Mouse (Mus musculus) effector memory CD4-positive, alpha-beta T cell, adult 5 months (primary cell): ENCODE data around the gene Zfp111. TPM values are rescaled to one million over a fixed set of nuclear protein-coding genes. Genes with fewer than 3 reads are reported as not detected.

Source experiments
- polyA plus RNA-seq: library from polyadenylated mRNA; unstranded; fragments of 100-300 nt; shearing (Covaris generic); gene quantifications from one replicate; pipeline ENCODE4 v1.2.1, GENCODE M21; 2017

Zfp111 gene
- 0.37 TPM for polyA plus RNA-seq

DNA sequence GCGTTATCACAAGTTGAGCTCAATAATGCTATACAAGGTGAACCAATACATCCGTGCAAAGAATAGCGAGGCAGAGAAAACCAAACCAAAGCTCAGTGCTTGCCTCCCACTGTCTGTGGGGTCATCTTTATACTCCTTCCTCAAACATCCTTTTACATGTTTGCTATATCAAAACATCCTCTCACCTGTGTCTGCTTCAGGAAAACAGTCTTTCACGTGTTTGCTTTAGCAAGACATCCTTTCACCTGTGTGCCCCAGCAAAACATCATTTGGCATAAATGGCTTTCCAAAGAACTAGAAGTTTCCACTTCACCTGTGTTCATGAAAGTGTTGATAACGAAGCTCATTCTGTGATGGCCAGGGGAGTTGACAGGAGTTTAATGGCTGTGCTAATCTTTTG lies at the start of gene Zfp111:
Zfp111 (minus strand) TSS at position 101 of the 400 bp plus-strand sequence.

DNA sequence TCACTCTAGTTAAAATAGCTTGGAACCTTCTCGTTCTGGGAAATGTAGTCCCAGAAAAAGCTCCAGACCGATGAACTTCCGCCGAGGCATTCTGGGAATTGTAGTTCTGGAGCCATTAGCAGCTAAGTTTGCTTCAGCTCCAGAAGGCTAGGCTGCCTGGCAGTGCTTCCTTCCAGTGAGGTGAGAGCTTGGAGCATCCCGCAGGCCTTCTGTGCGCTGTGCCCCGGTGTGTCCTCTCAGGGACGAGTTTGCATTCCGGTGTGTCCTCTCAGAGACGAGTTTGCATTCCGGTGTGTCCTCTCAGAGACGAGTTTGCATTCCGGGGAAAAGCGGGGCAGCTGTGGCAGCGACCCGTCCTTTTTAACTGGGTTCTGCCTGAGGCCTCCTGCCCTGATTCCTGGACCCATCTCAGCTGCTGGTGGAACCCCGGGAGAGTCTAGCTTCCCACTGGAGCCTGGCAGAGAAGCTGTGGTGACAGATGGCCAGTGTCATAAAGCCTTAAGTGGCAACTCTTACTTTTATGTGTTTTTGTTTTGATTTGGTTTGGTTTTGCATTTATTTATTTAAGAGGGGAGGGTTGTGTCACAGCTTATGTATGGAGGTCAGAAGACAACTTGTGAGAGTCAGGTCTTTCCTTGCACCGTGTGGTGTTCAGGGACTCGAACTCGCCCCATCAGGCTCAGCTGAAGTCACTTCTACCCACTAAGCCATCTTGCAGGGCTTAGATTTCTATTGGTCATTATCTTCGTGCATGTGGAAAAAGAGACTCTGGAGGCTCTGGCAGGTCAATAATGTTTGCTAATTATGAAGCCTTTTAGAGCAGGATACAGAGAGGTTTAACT lies 43.6 kb upstream of the Zfp111 start, which contains the start of gene Zfp108:
Zfp108 (plus strand) TSS at position 162 of the 842 bp plus-strand sequence.

DNA sequence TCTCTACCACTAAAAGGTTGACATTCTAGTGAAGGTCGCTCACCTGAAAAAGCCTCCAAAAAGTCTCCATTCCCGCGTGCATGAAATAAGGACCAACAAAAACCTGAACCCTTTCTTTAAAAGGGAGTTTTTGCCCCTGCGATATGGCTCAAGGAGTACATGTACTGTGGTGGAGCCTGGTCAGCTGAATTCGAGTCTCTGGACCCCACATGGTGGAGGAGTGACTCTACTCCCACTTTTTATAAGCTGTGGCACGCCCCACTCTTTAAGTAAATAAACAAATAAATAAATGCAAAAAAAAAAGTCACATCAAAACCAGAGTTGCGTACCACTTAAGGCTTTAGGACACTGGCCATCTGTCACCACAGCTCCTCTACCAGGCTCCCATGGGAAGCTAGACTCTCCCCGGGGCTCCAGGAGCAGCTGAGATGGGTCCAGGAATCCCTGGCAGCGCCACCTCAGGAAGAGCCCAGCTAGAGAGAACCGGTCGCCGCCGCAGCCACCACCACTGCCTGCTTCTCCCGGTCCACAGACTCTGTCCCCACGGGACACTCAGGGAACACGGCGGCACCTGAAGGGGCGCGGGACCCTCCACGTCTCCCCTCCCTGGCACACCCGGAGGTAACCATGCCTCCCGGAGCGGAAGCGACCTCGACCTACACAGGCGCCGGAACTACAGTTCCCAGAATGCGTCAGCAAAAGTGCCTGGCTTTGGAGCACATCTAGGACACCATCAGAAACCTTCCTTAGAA lies 26.0 kb upstream of the Zfp111 start, which contains the start of gene Zfp109:
Zfp109 (minus strand) TSS at position 521 of the 752 bp plus-strand sequence.

DNA sequence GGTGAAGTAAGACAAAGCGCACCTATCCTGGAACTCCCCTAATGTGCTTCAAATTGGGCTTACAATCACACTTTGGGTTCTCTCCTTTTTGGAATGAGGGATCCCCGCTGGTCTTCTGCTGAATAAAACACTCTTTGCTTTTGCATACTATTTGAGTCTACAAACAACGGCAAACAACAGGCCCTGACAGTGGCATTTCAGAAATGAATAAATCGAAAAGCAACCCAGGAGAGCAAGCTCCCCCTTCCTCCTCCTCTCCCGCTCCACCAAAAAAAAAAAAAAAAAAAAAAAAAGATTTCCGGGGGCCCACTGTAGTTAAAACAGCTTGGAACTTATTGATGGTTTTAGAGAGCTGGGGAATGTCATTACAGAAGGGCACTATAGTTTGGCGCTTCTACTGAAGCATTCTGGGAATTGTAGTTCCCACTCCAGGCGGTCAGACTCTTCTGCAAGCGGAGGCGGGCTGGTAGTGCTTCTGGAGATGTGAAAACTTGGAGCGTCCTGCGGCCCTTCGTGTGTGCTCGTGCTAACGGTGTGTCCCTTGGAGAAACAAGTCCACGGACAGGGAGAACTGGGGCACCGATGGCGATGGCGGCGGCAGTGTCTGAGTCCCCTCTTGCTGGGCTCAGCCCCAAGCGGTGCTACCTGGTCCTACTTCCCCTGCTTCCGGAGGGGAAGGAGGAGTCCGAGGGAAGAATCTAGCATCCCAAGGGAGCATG lies 36.5 kb downstream of the Zfp111 start, which contains the start of gene Zfp114:
Zfp114 (plus strand) TSS at position 443 of the 719 bp plus-strand sequence.

Other genes starting within 250 kb of the Zfp111 start
- not detected for gene Vmn1r181, start 236.8 kb downstream of the Zfp111 start, polyA plus RNA-seq
- gene V1rd19, start 209.8 kb downstream of the Zfp111 start, polyA plus RNA-seq, result not detected
- gene Vmn1r183, start 158.2 kb downstream of the Zfp111 start, polyA plus RNA-seq, result 0.07 TPM
- 27.9 TPM for gene Zfp180, start 129.5 kb downstream of the Zfp111 start, polyA plus RNA-seq
- gene Zfp112, start 99.1 kb downstream of the Zfp111 start, polyA plus RNA-seq, result 1.1 TPM
- gene Zfp235, start 77.3 kb downstream of the Zfp111 start, polyA plus RNA-seq, result 6.6 TPM
- not detected for gene Zfp114, start 36.4 kb downstream of the Zfp111 start, polyA plus RNA-seq
- gene Zfp109, start 26.1 kb upstream of the Zfp111 start, polyA plus RNA-seq, result 1.7 TPM
- gene Zfp108, start 43.4 kb upstream of the Zfp111 start, polyA plus RNA-seq, result not detected
- gene Zfp93, start 59.0 kb upstream of the Zfp111 start, polyA plus RNA-seq, result 2.9 TPM
- gene Zfp61, start 89.8 kb upstream of the Zfp111 start, polyA plus RNA-seq, result 12.8 TPM
- 1.7 TPM for gene Zfp94, start 105.2 kb upstream of the Zfp111 start, polyA plus RNA-seq
- not detected for gene Tescl, start 122.5 kb upstream of the Zfp111 start, polyA plus RNA-seq
- gene Lypd5, start 137.8 kb upstream of the Zfp111 start, polyA plus RNA-seq, result not detected
- 179 TPM for gene Kcnn4, start 158.8 kb upstream of the Zfp111 start, polyA plus RNA-seq
- gene Smg9, start 188.2 kb upstream of the Zfp111 start, polyA plus RNA-seq, result 54.1 TPM
- 0.70 TPM for gene Irgc1, start 240.9 kb upstream of the Zfp111 start, polyA plus RNA-seq